ENCODE assay signal across 9 mouse cellular contexts in the genomic region with DNA sequence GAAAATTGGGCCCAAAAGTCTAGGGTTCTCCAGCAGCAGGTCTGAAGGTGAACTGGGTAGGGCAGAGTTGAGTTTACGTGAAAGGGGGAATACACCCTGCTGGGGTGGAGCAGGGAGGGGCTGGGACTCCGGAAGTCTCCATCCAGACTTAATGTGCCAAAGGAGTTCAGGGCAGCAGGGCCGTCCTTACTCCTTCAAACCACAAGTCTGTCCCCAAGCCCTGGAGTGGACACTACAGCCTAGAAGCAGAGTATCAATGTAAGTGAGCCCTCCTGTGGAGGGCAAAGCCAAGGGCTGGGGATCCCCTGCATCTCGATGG. TPM values are rescaled to one million over a fixed set of nuclear protein-coding genes. Genes with fewer than 3 reads are reported as not detected.
DNase-seq lines count a peak whose midpoint lies in the region; ATAC-seq and TF ChIP-seq lines count a peak whose summit lies in the region.
"Had no signal": no experiment of that assay in that cellular context is flagged by ENCODE, and none has a peak within 500 bp of the region (broad histone marks: within the 10 kb centered on the region; RNA-seq: fewer than 3 reads in every experiment).

No protein-coding gene starts in this region.

- intact Hi-C loops in left cerebral cortex, postnatal 36 days (cut with DNase I): no loop called here

- H3K36me3 ChIP-seq in lung, embryonic 14.5 days (ENCODE audit: insufficient read depth): no peaks in the 10 kb centered on the region
- H3K36me3 ChIP-seq in forebrain, postnatal 0 days (ENCODE audit: insufficient read depth): no peaks in the 10 kb centered on the region
- H3K36me3 ChIP-seq in limb, embryonic 13.5 days: no peaks in the 10 kb centered on the region
- no peaks in the 10 kb centered on the region for H3K36me3 ChIP-seq in small intestine, adult 2 months (ENCODE audit: control insufficient read depth, insufficient read depth, low read length)

- ATAC-seq in lung, embryonic 14.5 days (ENCODE audit: insufficient read depth): no peak
- ATAC-seq in forebrain, postnatal 0 days: no peak
- no peak for ATAC-seq in limb, embryonic 13.5 days (ENCODE audit: low FRiP score, low read depth)

- no peaks in the 10 kb centered on the region for H3K9me3 ChIP-seq in lung, embryonic 14.5 days (ENCODE audit: low read depth, low read length)
- H3K9me3 ChIP-seq in forebrain, postnatal 0 days (ENCODE audit: low read length): no peaks in the 10 kb centered on the region
- H3K9me3 ChIP-seq in limb, embryonic 13.5 days: no peaks in the 10 kb centered on the region

- DNase-seq in lung, embryonic 14.5 days: no peak
- DNase-seq in lung, adult 2 months: no peak
- DNase-seq in forebrain, postnatal 0 days: no peak
- DNase-seq in thymus, postnatal 36 days: no peak
- no peak for DNase-seq in left cerebral cortex, postnatal 36 days (ENCODE audit: low spot score in 2 of 2)
- DNase-seq in frontal cortex, adult 2 months (ENCODE audit: extremely low spot score in 1 of 2, low spot score in 1 of 2): no peak

- WGBS in lung, embryonic 14.5 days: 52% methylated on average over 4 of the region's 4 CpGs
- 29% methylated on average over 4 of the region's 4 CpGs for WGBS in lung, adult 2 months
- 46% methylated on average over 4 of the region's 4 CpGs for WGBS in forebrain, postnatal 0 days
- WGBS in limb, embryonic 13.5 days: 40% methylated on average over 4 of the region's 4 CpGs
- 18% methylated on average over 4 of the region's 4 CpGs for WGBS in small intestine, adult 2 months

- TF ChIP-seq POLR2A in lung, adult 2 months (IDR thresholded peaks at IDR 0.05; ENCODE audit: borderline replicate concordance, extremely low read depth, low read depth, low read length): no peak
- peak; percentile 37; the same call in 1 of the 2 replicates for TF ChIP-seq POLR2A in small intestine, adult 2 months (IDR thresholded peaks at IDR 0.05; ENCODE audit: low read depth, low read length)

- no peak overlapping the region for H3K4me3 ChIP-seq in lung, embryonic 14.5 days (ENCODE audit: low read depth, low read length)
- no peak overlapping the region for H3K4me3 ChIP-seq in lung, adult 2 months (replicated peaks; ENCODE audit: extremely low read depth, low read depth, low read length)
- no peak overlapping the region for H3K4me3 ChIP-seq in forebrain, postnatal 0 days (ENCODE audit: low read depth, low read length)
- H3K4me3 ChIP-seq in limb, embryonic 13.5 days: 0 out of 2 replicates have a peak overlapping the region, but pooled peaks have one; percentile 87
- H3K4me3 ChIP-seq in small intestine, adult 2 months (ENCODE audit: low read depth, low read length): peak overlapping the region; percentile 68

- H3K27ac ChIP-seq in lung, embryonic 14.5 days (ENCODE audit: low read depth): peak overlapping the region; percentile 44; the same call in 1 of the 2 replicates
- H3K27ac ChIP-seq in forebrain, postnatal 0 days (ENCODE audit: low read depth, low read length): no peak overlapping the region
- H3K27ac ChIP-seq in limb, embryonic 13.5 days: no peak overlapping the region
- peak overlapping the region; percentile 96 for H3K27ac ChIP-seq in small intestine, adult 2 months (ENCODE audit: insufficient read depth, low read depth, low read length)

- no peak overlapping the region for H3K9ac ChIP-seq in lung, embryonic 14.5 days
- H3K9ac ChIP-seq in forebrain, postnatal 0 days: peak overlapping the region; percentile 45; the same call in 1 of the 2 replicates
- no peak overlapping the region for H3K9ac ChIP-seq in limb, embryonic 13.5 days

- peaks cover 23% of the 10 kb centered on the region; the same call in 1 of the 2 replicates for H3K4me1 ChIP-seq in lung, embryonic 14.5 days (ENCODE audit: insufficient read depth)
- peaks cover 28% of the 10 kb centered on the region for H3K4me1 ChIP-seq in lung, adult 2 months (ENCODE audit: control insufficient read depth, insufficient read depth, low read length)
- H3K4me1 ChIP-seq in forebrain, postnatal 0 days (ENCODE audit: insufficient read depth): peaks cover 23% of the 10 kb centered on the region
- peaks cover 41% of the 10 kb centered on the region for H3K4me1 ChIP-seq in limb, embryonic 13.5 days
- peaks cover 18% of the 10 kb centered on the region for H3K4me1 ChIP-seq in small intestine, adult 2 months (ENCODE audit: control insufficient read depth, insufficient read depth, insufficient read length, low read length)

- no peaks in the 10 kb centered on the region for H3K27me3 ChIP-seq in lung, embryonic 14.5 days (ENCODE audit: insufficient read depth, low read length)
- peaks cover 3% of the 10 kb centered on the region; the same call in 1 of the 2 replicates for H3K27me3 ChIP-seq in forebrain, postnatal 0 days (ENCODE audit: insufficient read depth, low read length)
- no peaks in the 10 kb centered on the region for H3K27me3 ChIP-seq in limb, embryonic 13.5 days
- no peaks in the 10 kb centered on the region for H3K27me3 ChIP-seq in small intestine, adult 2 months (ENCODE audit: control insufficient read depth, insufficient read depth, low read length)

- H3K4me2 ChIP-seq in lung, embryonic 14.5 days: peak overlapping the region; percentile 91
- H3K4me2 ChIP-seq in forebrain, postnatal 0 days (ENCODE audit: low read depth): peak overlapping the region; percentile 79; the same call in 1 of the 2 replicates
- H3K4me2 ChIP-seq in limb, embryonic 13.5 days (replicated peaks): peak overlapping the region; percentile 92

- TF ChIP-seq CTCF in lung, embryonic 14.5 days (IDR thresholded peaks at IDR 0.05; ENCODE audit: low read depth): no peak
- no peak for TF ChIP-seq CTCF in lung, adult 2 months (IDR thresholded peaks at IDR 0.05; ENCODE audit: insufficient read depth, low read length)
- TF ChIP-seq CTCF in forebrain, postnatal 0 days (IDR thresholded peaks at IDR 0.05; ENCODE audit: low read depth): no peak
- no peak for TF ChIP-seq CTCF in small intestine, adult 2 months (IDR thresholded peaks at IDR 0.05; ENCODE audit: extremely low read depth, insufficient read length, insufficient replicate concordance, low read depth, low read length)

RNA-seq across cellular contexts. Expression of a gene that starts 2.4 kb away (rescaled TPM):
- 32.2 and 35.0 TPM in 2 replicates for polyA plus RNA-seq in lung, embryonic 14.5 days (2014; fragmentation: Nextera tagmentation; extraction: Ambion mirVana)
- polyA plus RNA-seq in lung, adult 2 months (2012; rRNA removed): 63.7 and 92.1 TPM in 2 replicates
- total RNA-seq in forebrain, postnatal 0 days (2014; rRNA removed): 67.5 and 85.2 TPM in 2 replicates
- polyA plus RNA-seq in forebrain, postnatal 0 days (2015; fragmentation: Nextera tagmentation; extraction: Ambion mirVana): 23.9 and 33.8 TPM in 2 replicates
- polyA plus RNA-seq in limb, embryonic 13.5 days (2015; fragmentation: Nextera tagmentation; extraction: Ambion mirVana): 33.7 and 40.5 TPM in 2 replicates
- 66.4 and 149 TPM in 2 replicates for polyA plus RNA-seq in small intestine, adult 2 months (2012; rRNA removed)
- total RNA-seq in left cerebral cortex, postnatal 36 days (2021): 100 to 1,000 TPM; 141 to 180 TPM
- polyA plus RNA-seq in frontal cortex, adult 2 months (2012; rRNA removed): 67.7 and 73.8 TPM in 2 replicates

RNA-seq across cellular contexts. Expression of a gene that starts 22.1 kb away (rescaled TPM):
- polyA plus RNA-seq in lung, embryonic 14.5 days (2014; fragmentation: Nextera tagmentation; extraction: Ambion mirVana): 1.1 and 1.5 TPM in 2 replicates
- not detected in 2 replicates for polyA plus RNA-seq in lung, adult 2 months (2012; rRNA removed)
- total RNA-seq in forebrain, postnatal 0 days (2014; rRNA removed): not detected in 2 replicates
- polyA plus RNA-seq in forebrain, postnatal 0 days (2015; fragmentation: Nextera tagmentation; extraction: Ambion mirVana): 0.29 TPM in 1 of 2 replicates, not detected in the other
- polyA plus RNA-seq in limb, embryonic 13.5 days (2015; fragmentation: Nextera tagmentation; extraction: Ambion mirVana): 1.8 and 2.4 TPM in 2 replicates
- polyA plus RNA-seq in small intestine, adult 2 months (2012; rRNA removed): not detected in 2 replicates
- not detected for total RNA-seq in left cerebral cortex, postnatal 36 days (2021)
- not detected in 2 replicates for polyA plus RNA-seq in frontal cortex, adult 2 months (2012; rRNA removed)

RNA-seq across cellular contexts. Expression of a gene that starts 40.3 kb away (rescaled TPM):
- not detected in 2 replicates for polyA plus RNA-seq in lung, embryonic 14.5 days (2014; fragmentation: Nextera tagmentation; extraction: Ambion mirVana)
- polyA plus RNA-seq in lung, adult 2 months (2012; rRNA removed): not detected in 2 replicates
- total RNA-seq in forebrain, postnatal 0 days (2014; rRNA removed): 0.23 and 0.95 TPM in 2 replicates
- 0.41 and 0.88 TPM in 2 replicates for polyA plus RNA-seq in forebrain, postnatal 0 days (2015; fragmentation: Nextera tagmentation; extraction: Ambion mirVana)
- polyA plus RNA-seq in limb, embryonic 13.5 days (2015; fragmentation: Nextera tagmentation; extraction: Ambion mirVana): not detected in 2 replicates
- not detected in 2 replicates for polyA plus RNA-seq in small intestine, adult 2 months (2012; rRNA removed)
- not detected for total RNA-seq in left cerebral cortex, postnatal 36 days (2021)
- 0.16 TPM in 1 of 2 replicates, not detected in the other for polyA plus RNA-seq in frontal cortex, adult 2 months (2012; rRNA removed)
- polyA plus RNA-seq: gonadal fat pad, adult 2 months had no signal

Comparison
In these comparisons a context has a peak if more than half of its experiments do, and no peak if none do; other contexts are left out.
1. H3K27ac ChIP-seq: peak in lung, embryonic 14.5 days (single experiment) and small intestine, adult 2 months (single experiment); none in forebrain, postnatal 0 days (single experiment) and limb, embryonic 13.5 days (single experiment).
2. H3K4me3 ChIP-seq: peak in limb, embryonic 13.5 days (single experiment) and small intestine, adult 2 months (single experiment); none in lung, embryonic 14.5 days (single experiment), lung, adult 2 months (single experiment) and forebrain, postnatal 0 days (single experiment).
3. Peak in every context shown above with its lines, with median percentiles within 50 percentile points of each other: H3K4me2 ChIP-seq.